ENCODE assay signal across 9 mouse cellular contexts in the genomic region with DNA sequence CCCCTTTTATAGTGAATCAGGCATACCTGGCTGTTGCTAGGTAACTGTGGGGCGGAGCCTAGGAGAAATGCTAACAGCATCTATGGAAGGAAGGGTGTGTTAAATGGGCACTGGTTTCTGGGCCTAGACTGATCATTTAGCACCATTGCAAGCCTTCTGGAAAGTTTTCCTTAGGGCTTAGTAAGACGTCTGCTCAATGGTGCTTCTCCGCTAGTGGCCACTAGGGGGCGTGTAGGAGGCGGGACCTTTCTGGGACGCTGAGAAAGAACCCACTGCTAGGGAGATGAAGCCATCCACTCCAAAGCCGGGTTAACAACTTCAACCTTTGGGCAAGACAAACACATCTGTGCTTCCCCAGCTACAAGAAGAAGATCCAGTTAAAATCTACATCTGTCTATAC. TPM values are rescaled to one million over a fixed set of nuclear protein-coding genes. Genes with fewer than 3 reads are reported as not detected.
DNase-seq lines count a peak whose midpoint lies in the region; ATAC-seq and TF ChIP-seq lines count a peak whose summit lies in the region.
"Had no signal": no experiment of that assay in that cellular context is flagged by ENCODE, and none has a peak within 500 bp of the region (broad histone marks: within the 10 kb centered on the region; RNA-seq: fewer than 3 reads in every experiment).

No protein-coding gene starts in this region.

- H3K9ac ChIP-seq in liver, adult 2 months (ENCODE audit: low read depth, low read length): no peak overlapping the region
- no peak overlapping the region for H3K9ac ChIP-seq in liver, embryonic 12.5 days
- H3K9ac ChIP-seq in forebrain, postnatal 0 days: no peak overlapping the region
- no peak overlapping the region for H3K9ac ChIP-seq in neural tube, embryonic 12.5 days

- H3K27me3 ChIP-seq in liver, adult 2 months (ENCODE audit: control insufficient read depth, insufficient read depth, low read length): no peaks in the 10 kb centered on the region
- no peaks in the 10 kb centered on the region for H3K27me3 ChIP-seq in liver, embryonic 12.5 days (replicated peaks)
- no peaks in the 10 kb centered on the region for H3K27me3 ChIP-seq in forebrain, postnatal 0 days (ENCODE audit: insufficient read depth, low read length)
- H3K27me3 ChIP-seq in neural tube, embryonic 12.5 days (replicated peaks): no peaks in the 10 kb centered on the region
- no peaks in the 10 kb centered on the region for H3K27me3 ChIP-seq in thymus, adult 2 months (ENCODE audit: control insufficient read depth, insufficient read depth, low read length)

- TF ChIP-seq CTCF in liver, adult 2 months (IDR thresholded peaks at IDR 0.05; ENCODE audit: low read depth, low read length): peak; percentile 92
- TF ChIP-seq CTCF in forebrain, postnatal 0 days (IDR thresholded peaks at IDR 0.05; ENCODE audit: low read depth): peak; percentile 71
- TF ChIP-seq CTCF in thymus, adult 2 months (IDR thresholded peaks at IDR 0.05; ENCODE audit: borderline replicate concordance, control insufficient read depth, extremely low read depth, insufficient read depth, low read length, poor library complexity): peak; percentile 80; the same call in 1 of the 2 replicates

- H3K9me3 ChIP-seq in liver, embryonic 12.5 days (replicated peaks): no peaks in the 10 kb centered on the region
- no peaks in the 10 kb centered on the region for H3K9me3 ChIP-seq in forebrain, postnatal 0 days (ENCODE audit: low read length)
- H3K9me3 ChIP-seq in neural tube, embryonic 12.5 days: no peaks in the 10 kb centered on the region; the same call in 1 of the 2 replicates

- no peak overlapping the region for H3K4me3 ChIP-seq in liver, adult 2 months (ENCODE audit: insufficient read depth, low read depth, low read length)
- H3K4me3 ChIP-seq in liver, embryonic 12.5 days: no peak overlapping the region
- no peak overlapping the region for H3K4me3 ChIP-seq in forebrain, postnatal 0 days (ENCODE audit: low read depth, low read length)
- H3K4me3 ChIP-seq in neural tube, embryonic 12.5 days: no peak overlapping the region
- H3K4me3 ChIP-seq in thymus, adult 2 months (ENCODE audit: control insufficient read depth, insufficient read depth, low read length): no peak overlapping the region
- H3K4me3 ChIP-seq: erythroblast, embryonic 14.5 days had no signal

- ATAC-seq in liver, embryonic 12.5 days: no peak
- no peak for ATAC-seq in forebrain, postnatal 0 days
- peak; percentile 49 for ATAC-seq in inflammation-experienced regulatory T-cells, adult 6 months
- 0 out of 2 replicates have a peak, but pooled peaks have one; percentile 39 for ATAC-seq in neural tube, embryonic 12.5 days (ENCODE audit: low FRiP score, low read depth)

- H3K4me2 ChIP-seq in liver, embryonic 12.5 days: no peak overlapping the region
- no peak overlapping the region for H3K4me2 ChIP-seq in forebrain, postnatal 0 days (ENCODE audit: low read depth)
- no peak overlapping the region for H3K4me2 ChIP-seq in neural tube, embryonic 12.5 days (replicated peaks)

- no peak for TF ChIP-seq POLR2A in liver, adult 2 months (IDR thresholded peaks at IDR 0.05; ENCODE audit: extremely low read depth, insufficient read depth, low read length)
- no peak for TF ChIP-seq POLR2A in thymus, adult 2 months (IDR thresholded peaks at IDR 0.05; ENCODE audit: control insufficient read depth, extremely low read depth, insufficient read depth, low read length, poor library complexity)

- no peaks in the 10 kb centered on the region for H3K79me2 ChIP-seq in liver, adult 2 months (ENCODE audit: control insufficient read depth, insufficient read depth, low read length)

- no peak overlapping the region for H3K27ac ChIP-seq in liver, adult 2 months (replicated peaks; ENCODE audit: insufficient read depth, low read depth, low read length)
- no peak overlapping the region for H3K27ac ChIP-seq in liver, embryonic 12.5 days
- H3K27ac ChIP-seq in forebrain, postnatal 0 days (ENCODE audit: low read depth, low read length): no peak overlapping the region
- no peak overlapping the region for H3K27ac ChIP-seq in neural tube, embryonic 12.5 days
- no peak overlapping the region for H3K27ac ChIP-seq in thymus, adult 2 months (ENCODE audit: control insufficient read depth, insufficient read depth, low read length)

- intact Hi-C loops in left cerebral cortex, postnatal 4 days (cut with DNase I): no loop called here

- H3K4me1 ChIP-seq in liver, adult 2 months (ENCODE audit: control insufficient read depth, insufficient read depth, low read length): no peaks in the 10 kb centered on the region
- no peaks in the 10 kb centered on the region for H3K4me1 ChIP-seq in liver, embryonic 12.5 days
- no peaks in the 10 kb centered on the region for H3K4me1 ChIP-seq in forebrain, postnatal 0 days (ENCODE audit: insufficient read depth)
- H3K4me1 ChIP-seq in neural tube, embryonic 12.5 days: no peaks in the 10 kb centered on the region
- H3K4me1 ChIP-seq in thymus, adult 2 months (replicated peaks; ENCODE audit: control insufficient read depth, insufficient read depth, low read length): peaks cover 16% of the 10 kb centered on the region

- no peaks in the 10 kb centered on the region for H3K36me3 ChIP-seq in liver, adult 2 months (ENCODE audit: control insufficient read depth, insufficient read depth, low read length)
- H3K36me3 ChIP-seq in liver, embryonic 12.5 days: no peaks in the 10 kb centered on the region
- no peaks in the 10 kb centered on the region for H3K36me3 ChIP-seq in forebrain, postnatal 0 days (ENCODE audit: insufficient read depth)
- H3K36me3 ChIP-seq in neural tube, embryonic 12.5 days: no peaks in the 10 kb centered on the region
- no peaks in the 10 kb centered on the region for H3K36me3 ChIP-seq in thymus, adult 2 months (ENCODE audit: control insufficient read depth, insufficient read depth, low read length)

- WGBS in liver, adult 2 months: 4% methylated on average over 7 of the region's 7 CpGs
- WGBS in liver, embryonic 12.5 days (ENCODE audit: insufficient replicate concordance): 4% methylated on average over 7 of the region's 7 CpGs
- 9% methylated on average over 7 of the region's 7 CpGs for WGBS in forebrain, postnatal 0 days
- 8% methylated on average over 7 of the region's 7 CpGs for WGBS in neural tube, embryonic 12.5 days
- WGBS in thymus, adult 2 months: 18% methylated on average over 7 of the region's 7 CpGs

- peak; percentile 53 for DNase-seq in liver, adult 2 months (ENCODE audit: extremely low read depth, low read depth, low spot score)
- DNase-seq in c-Kit-negative CD71-positive TER-119-positive erythroid progenitor cells, embryonic 14.5 days (ENCODE audit: low read depth, low spot score): peak; percentile 13
- DNase-seq in forebrain, postnatal 0 days: peak; percentile 38
- peak; percentile 74 for DNase-seq in left cerebral cortex, postnatal 4 days
- peak; percentile 80 for DNase-seq in thymus, adult 2 months

RNA-seq across cellular contexts. Expression of a gene that starts 57.6 kb away (rescaled TPM):
- 176 and 192 TPM in 2 replicates for total RNA-seq in liver, adult 2 months (2014; rRNA removed)
- 16.1 and 19.5 TPM in 2 replicates for polyA plus RNA-seq in liver, adult 2 months (2012; rRNA removed)
- 1.0 and 1.1 TPM in 2 replicates for polyA plus RNA-seq in liver, embryonic 12.5 days (2016; fragmentation: Nextera tagmentation; extraction: Ambion mirVana)
- total RNA-seq in forebrain, postnatal 0 days (2014; rRNA removed): 38.1 and 38.2 TPM in 2 replicates
- 13.1 and 19.1 TPM in 2 replicates for polyA plus RNA-seq in forebrain, postnatal 0 days (2015; fragmentation: Nextera tagmentation; extraction: Ambion mirVana)
- 10 to 100 TPM; 53.0 to 73.2 (median 58.3) TPM for polyA plus RNA-seq in inflammation-experienced regulatory T-cells, adult 6 months (2017; shearing (Covaris generic))
- total RNA-seq in left cerebral cortex, postnatal 4 days (2021): 10 to 100 TPM; 28.7 to 30.2 TPM
- polyA plus RNA-seq in neural tube, embryonic 12.5 days (2016; fragmentation: Nextera tagmentation; extraction: Ambion mirVana): 6.3 and 7.1 TPM in 2 replicates
- 6.7 and 8.3 TPM in 2 replicates for polyA plus RNA-seq in thymus, adult 2 months (2012; rRNA removed)
- polyA plus RNA-seq: erythroblast, embryonic 14.5 days had no signal

Comparison
In these comparisons a context has a peak if more than half of its experiments do, and no peak if none do; other contexts are left out.
1. DNase-seq: peak in every context shown above with its lines; median percentile 80 in thymus, adult 2 months; 74 in left cerebral cortex, postnatal 4 days; 53 in liver, adult 2 months; 38 in forebrain, postnatal 0 days; 13 in c-Kit-negative CD71-positive TER-119-positive erythroid progenitor cells, embryonic 14.5 days.
2. ATAC-seq: peak in inflammation-experienced regulatory T-cells, adult 6 months (single experiment) and neural tube, embryonic 12.5 days (single experiment); none in liver, embryonic 12.5 days (single experiment) and forebrain, postnatal 0 days (single experiment).
3. Peak in every context shown above with its lines, with median percentiles within 50 percentile points of each other: CTCF ChIP-seq.